Comparison of ENCODE assay signal across 13 mouse cellular contexts in genomic region chr3:127097745-127098144, GRCm38 (mm10).
"Had no signal": no experiment of that assay in that cellular context is flagged by ENCODE, and none has a peak within 500 bp of the region (broad histone marks: within the 10 kb centered on the region; RNA-seq: fewer than 3 reads in every experiment).

No protein-coding gene starts in this region.

- DNase-seq: kidney, postnatal 14 days; layer of hippocampus, adult 9-11 months; layer of hippocampus, postnatal 36 days; lung, adult 18-20 months; right cerebral cortex, adult 18-20 months; thymus, postnatal 4 days had no signal

- H3K4me2 ChIP-seq: kidney, embryonic 15.5 days; limb, embryonic 13.5 days; midbrain, embryonic 12.5 days; neural tube, embryonic 12.5 days had no signal

- H3K4me1 ChIP-seq: kidney, embryonic 15.5 days; limb, embryonic 13.5 days; midbrain, embryonic 12.5 days; neural tube, embryonic 12.5 days had no signal

- H3K9me3 ChIP-seq: kidney, embryonic 15.5 days; limb, embryonic 13.5 days; midbrain, embryonic 12.5 days; neural tube, embryonic 12.5 days had no signal

- H3K27ac ChIP-seq: kidney, embryonic 15.5 days; limb, embryonic 13.5 days; liver, embryonic 14.5 days; midbrain, embryonic 12.5 days; neural tube, embryonic 12.5 days; stomach, postnatal 0 days had no signal

- H3K27me3 ChIP-seq: kidney, embryonic 15.5 days; limb, embryonic 13.5 days; midbrain, embryonic 12.5 days; neural tube, embryonic 12.5 days had no signal

- H3K4me3 ChIP-seq: kidney, embryonic 15.5 days; limb, embryonic 13.5 days; midbrain, embryonic 12.5 days; myocyte; neural tube, embryonic 12.5 days had no signal

- H3K36me3 ChIP-seq: kidney, embryonic 15.5 days; limb, embryonic 13.5 days; midbrain, embryonic 12.5 days; neural tube, embryonic 12.5 days had no signal

- H3K9ac ChIP-seq: kidney, embryonic 15.5 days; limb, embryonic 13.5 days; liver, embryonic 14.5 days; midbrain, embryonic 12.5 days; neural tube, embryonic 12.5 days had no signal
